Mouse (Mus musculus) spleen, embryonic (tissue): Measurements from ENCODE around the gene Sestd1.

Experiments used
- CTCF ChIA-PET: fragments of 350-600 bp; sonication (Branson Sonifier 250); formaldehyde crosslinking; loops from one replicate; lab custom pipeline; 2022; lab: Charles Lee

Gene Sestd1

DNA sequence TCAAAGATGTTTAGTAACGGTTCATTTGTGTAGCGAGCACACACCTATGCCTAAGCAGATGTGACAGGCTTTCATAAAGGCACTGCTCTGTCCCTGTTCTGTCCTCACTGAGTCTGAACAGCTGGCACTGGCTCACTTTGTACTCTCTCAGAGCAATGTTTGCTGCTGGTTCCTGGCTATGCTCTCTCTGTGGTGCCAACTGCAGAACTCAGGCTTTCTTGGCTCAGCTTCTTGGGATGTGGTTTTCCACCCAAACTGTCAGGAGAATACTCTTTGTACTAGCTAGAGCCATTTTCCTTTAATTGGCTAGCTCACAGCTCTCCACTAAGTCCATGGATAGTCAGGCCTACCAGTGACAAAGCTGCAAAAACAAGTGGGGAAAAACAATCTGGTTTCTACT is 59.4 kb downstream of the Sestd1 start:
- CTCF ChIA-PET: no interaction called here

DNA sequence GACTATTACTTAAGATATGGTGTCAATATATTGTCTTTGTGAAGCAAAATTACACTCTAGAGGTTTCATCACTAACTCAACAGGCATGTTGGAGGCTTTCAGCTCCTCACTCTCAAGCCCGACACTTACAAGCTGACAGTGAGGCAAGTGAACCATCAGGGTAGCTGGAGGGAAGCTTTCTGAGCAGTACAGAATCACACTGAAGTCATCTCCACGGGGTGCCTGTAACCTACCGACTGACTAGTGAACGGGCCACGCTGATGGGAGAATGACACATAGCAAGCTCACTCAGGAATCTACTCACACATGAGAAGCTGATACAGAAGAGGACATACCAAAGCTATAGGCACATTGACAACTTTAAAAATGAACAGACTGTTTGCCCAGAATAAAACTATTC is 67.5 kb downstream of the Sestd1 start:
- CTCF ChIA-PET: no interaction called here

DNA sequence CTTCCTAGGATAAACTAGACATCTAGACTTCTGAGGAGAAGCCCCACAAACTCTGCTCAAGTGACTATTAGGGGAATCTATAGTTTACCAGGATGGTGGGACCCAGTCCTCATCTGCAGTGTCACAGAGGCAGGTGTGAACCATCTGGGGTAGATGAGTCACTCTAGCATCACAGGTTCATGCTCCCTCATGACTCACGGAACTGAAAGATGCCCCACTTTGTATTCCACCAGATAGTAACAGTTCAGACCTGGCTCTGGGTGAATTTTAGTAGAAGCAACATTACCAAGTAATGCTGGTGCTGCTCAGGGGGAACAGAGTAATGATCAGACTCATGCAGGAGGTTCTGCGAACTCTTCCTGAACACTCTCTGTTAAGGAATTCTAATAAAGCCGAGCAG is 73.4 kb downstream of the Sestd1 start:
- CTCF ChIA-PET: no interaction called here

DNA sequence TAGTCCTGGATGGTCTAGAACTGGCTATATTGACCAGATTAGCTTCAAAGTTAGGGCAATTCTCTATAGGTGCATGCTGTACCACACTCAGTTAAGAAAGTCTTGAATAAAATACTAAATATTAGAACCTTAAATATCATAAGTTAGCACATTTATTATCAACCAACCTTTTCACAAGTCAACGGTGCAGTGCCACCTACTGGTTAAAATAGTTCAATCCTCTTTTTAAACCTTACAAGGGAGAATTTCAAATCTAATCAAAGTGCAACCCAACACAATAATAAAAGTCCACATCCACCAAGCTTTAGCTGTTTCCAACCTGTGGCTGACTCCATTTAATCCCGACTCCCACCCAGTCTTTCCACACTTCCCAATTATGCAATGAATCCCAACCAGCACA is 76.5 kb downstream of the Sestd1 start:
- CTCF ChIA-PET: no interaction called here

DNA sequence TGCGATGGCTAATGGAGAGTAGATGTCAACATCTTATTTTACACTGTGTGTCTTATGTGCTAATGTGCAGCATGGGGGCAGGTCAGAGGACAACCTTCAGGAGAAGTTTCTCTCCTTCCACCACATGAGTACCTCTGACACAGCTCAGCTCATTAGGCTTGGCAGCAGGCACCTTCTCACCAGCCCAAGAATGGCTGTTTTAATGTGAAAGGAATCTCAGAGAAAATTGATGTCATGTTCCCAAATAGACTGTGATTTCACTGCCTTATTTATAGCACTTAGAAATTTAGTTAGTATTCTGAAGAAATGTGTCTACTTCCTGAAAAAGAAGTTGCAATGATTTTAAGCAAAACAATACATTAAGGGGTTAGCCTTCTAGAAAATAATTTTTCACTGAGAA is 78.5 kb downstream of the Sestd1 start:
- CTCF ChIA-PET: no interaction called here

DNA sequence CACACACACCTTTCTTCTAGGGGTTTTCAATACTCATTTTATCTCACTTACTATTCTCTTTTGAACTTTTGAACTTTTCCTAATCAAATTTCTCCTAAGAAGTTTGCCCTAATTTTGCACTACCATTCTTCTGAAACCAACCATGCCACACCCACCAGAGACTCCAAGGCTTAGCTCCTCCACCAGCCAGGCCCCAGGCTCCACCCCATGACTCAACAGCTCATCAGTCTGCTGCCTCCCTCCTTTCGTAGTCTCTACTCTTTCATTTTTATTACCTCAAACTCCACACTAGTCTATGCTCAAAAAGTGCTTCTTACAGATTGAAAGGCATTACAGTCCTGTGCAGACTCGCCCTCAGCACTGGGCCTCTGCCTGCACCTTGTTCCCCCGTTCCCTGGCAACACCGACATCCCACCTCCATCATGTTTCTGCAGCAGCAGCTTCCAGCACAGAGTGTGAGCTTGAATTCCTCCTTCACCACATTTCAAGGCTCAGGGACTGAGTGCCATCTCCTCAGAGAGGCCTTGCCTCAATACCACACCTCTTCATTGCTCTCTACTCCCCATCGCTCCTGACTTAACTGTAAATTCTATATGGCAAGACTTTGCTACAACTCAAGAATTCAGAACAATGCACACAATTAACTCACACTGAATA is 79.3 kb downstream of the Sestd1 start:
- CTCF ChIA-PET: no interaction called here

DNA sequence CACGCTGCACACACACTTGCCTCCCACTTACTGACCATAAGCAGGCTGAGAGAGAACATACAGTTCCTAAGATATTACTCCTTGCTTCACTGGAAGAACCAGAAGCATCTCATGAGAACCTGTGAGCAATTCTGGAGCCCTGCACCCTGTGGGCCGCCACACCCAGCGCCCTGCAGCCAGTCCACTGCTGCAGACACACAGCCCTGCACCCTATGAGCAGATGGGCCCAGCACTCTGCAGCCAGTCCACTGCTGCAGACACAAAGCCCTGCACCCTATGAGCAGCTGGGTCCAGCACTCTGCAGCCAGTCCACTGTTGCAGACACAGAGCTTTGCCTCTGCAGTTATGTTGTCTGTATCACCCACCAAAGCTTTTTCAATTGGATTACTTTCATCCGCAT is 80.0 kb downstream of the Sestd1 start:
- CTCF ChIA-PET: no interaction called here

DNA sequence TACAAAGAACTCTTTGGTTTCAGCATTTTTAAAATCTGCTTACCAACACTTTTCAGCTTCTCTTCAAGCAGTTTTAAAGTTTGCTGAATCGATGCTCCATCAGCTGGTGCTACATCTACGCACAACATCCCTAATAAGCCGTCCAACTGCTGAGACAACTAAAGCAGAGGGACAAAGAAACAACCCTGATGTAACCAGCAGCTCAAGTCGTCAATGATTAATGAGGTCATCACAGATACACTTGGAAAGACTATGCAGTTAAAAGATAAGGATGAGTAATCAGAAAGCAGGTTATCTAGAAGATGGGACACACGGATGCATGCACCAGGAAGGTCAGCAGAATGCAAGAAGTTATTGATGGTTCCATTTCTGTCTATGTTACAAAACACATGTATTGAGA is 82.1 kb downstream of the Sestd1 start:
- CTCF ChIA-PET: no interaction called here

DNA sequence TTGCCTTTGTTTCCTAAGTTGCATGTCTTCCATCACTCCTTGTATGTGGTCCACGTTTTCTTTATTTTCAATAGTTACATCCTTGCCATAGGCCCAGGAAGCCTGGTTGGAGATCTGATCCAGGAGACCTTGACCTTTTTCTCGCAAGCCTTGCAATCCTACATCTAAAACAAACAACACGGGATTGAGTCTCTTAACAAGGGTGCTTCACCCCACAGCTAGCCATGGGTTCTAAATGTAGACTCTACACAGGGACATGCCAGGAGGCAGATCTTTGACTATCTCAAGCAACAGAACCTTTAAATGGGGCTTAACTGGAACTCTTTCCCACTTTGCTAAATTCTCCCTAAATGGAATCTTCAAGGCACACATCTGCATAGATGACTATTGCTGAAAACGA is 83.6 kb downstream of the Sestd1 start:
- CTCF ChIA-PET: no interaction called here

DNA sequence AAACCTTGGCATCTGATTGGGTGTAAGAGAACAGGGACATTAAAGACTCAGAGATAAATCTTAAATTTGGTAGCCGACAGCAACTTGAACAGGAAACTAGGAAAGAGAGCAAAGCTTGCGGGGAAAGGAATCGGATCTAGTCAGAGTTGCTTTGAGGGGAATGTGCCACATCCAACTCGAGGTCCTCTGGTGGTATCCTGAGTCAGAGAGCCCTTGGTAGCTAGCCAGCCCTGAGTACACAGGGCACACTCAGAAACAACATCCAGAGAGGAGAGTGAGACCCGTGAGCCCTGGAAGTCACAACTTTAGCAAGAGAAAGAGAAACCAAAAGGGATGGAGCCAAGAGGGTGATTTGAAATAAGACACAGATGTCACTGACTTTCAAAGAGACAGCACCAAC is 85.3 kb downstream of the Sestd1 start:
- CTCF ChIA-PET: no interaction called here

DNA sequence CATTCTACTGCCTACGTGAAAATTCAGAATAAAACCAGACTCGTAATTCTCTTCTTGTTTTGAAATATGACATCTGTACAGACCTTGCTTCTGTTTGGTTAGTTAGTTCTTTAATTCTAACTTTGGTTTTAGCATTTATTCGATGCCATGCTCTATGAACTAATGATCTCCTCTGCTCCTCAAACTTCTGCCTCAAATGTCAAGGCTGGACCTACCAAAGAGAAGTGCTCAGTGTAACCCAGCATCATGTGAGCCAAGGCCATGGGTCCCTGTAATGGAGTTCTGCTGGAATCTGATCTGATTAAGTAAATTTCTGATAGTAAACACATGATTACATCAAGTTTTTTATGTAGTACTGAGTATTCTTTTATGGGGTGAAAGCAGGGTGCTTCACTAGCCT is 88.6 kb downstream of the Sestd1 start:
- CTCF ChIA-PET: no interaction called here

DNA sequence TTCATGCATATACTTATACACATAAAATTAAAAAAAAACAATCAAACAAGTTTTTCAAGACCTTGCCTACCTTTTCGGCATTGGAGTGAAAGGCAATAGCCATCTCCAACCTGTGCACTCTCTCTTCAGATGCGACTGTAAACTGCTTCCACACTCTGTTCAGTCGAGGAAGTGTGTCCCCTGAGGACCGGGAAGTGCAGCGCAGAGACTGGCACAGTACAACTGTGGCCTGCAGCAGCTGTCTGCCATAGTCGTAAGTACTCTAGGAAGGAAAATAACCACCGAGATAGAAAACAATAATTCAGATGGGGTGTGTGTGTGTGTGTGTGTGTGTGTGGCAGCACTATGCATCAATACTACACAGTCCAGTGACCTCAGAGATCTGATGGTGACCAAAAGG is 89.5 kb downstream of the Sestd1 start:
- CTCF ChIA-PET: no interaction called here

DNA sequence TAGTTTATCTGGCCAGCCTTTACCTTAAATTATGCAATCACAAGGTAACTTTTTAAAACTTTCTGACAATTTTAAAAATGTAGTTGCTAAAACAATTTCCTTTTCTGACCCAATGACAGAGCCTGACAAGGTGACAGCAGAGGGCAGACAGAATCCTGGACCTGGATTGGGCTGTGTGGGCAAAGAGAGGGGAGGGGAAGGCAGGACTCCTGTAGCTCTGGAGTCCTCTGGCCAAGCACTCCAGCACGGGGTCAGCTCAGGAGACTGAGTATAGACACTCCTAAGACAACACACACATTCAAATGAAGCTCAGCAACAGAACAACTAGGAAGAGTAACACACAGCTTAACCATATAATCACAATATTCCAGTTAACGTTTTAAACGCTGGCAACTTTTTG is 90.1 kb downstream of the Sestd1 start:
- CTCF ChIA-PET: no interaction called here

DNA sequence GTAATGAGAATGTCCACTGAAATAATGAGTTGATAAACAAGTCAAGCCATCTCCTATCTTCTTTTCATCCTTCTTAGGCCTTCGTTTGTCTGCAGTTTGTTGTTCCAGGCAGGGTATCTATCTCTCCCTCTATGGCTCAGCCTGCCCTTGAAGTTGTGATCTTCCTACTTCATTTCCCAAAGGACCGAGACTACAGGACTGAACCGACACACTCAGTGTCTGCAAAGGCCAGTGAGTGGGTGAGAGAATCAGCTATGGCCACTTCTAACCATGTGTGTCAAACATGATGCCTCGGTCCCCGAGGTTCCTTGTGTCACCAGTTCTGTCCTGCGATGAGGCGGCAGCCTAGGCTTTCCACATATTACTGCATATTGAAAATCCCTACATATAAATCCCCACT is 90.7 kb downstream of the Sestd1 start:
- CTCF ChIA-PET: no interaction called here

DNA sequence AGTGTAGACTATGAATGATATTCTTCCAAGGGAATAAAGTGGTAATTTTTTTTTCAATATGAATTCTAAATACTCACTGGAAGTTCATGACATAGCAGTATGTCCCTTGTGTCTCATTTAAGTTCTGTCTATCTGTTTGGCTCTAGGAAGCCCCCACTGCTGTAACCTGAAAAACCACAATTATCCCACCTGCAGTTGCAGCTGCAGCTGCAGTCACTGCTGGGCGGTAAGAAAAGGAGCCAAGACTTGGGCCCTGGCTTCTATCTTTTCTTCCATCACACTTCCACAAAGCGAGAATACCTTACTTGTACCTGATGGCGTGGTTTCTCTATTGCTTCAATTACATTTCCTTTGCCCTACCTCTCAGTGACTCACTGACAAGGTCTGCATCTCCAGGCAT is 92.9 kb downstream of the Sestd1 start:
- CTCF ChIA-PET: no interaction called here

DNA sequence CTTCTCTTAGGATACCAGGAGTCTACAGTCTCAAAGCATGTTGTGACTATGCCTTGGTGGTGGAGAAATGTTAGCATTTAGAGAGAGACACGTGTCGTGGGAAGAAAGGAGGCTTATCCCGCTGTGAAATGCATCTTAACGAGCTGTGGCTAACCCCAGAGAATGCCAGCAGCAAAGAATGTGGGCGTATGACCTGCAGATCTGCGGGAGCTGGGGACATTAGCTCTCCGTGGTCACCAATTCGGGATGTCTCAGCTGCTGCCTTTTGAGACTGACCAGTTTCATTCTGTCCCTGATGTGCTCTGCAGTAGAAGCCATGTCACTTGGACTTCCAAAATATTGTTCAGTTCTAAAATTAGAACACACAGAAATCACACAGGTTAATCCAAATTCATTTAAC is 93.5 kb downstream of the Sestd1 start:
- CTCF ChIA-PET: no interaction called here

DNA sequence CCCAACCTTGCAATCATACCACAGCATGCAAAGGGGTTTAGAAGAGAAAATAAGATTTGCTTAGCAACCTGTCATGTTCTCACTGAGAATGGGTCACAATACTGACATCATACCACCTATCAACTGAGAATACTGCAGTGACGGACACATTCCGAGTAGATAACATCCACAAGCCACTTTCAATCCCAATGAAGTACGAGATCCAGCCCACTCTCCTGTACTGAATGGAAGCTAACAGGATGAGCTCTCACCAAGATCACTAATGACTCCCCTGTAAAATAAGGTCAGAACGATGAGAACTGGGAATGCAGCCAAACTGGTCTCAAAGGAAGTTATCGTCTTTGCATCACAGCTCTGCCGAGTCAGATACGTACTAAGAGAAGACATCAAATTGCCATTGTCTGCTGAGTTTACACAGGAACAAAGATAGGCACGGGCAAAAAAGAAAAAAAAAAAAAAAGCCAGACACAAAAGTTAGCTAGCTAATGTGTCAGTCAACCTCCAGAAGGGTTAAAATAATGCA is 96.3 kb downstream of the Sestd1 start:
- CTCF ChIA-PET: no interaction called here

DNA sequence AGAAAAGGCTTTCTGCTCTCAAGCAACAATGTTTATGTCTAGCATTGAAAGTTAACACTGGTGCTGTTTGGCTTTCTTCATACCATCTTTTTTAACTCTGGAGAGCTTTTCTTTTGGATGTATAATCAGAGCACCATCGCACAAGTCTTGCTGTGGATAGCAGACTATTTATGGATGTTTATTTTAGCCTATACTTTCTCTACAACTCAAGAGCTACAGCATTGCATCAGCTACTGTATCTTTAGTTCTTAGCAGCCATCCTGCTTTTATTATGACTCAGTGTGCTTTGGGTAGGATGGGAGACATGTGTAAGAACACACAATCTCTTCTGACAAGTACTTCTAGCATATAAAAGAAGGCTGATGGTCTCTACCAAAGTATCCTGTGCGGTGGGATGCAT is 96.7 kb downstream of the Sestd1 start:
- CTCF ChIA-PET: no interaction called here

DNA sequence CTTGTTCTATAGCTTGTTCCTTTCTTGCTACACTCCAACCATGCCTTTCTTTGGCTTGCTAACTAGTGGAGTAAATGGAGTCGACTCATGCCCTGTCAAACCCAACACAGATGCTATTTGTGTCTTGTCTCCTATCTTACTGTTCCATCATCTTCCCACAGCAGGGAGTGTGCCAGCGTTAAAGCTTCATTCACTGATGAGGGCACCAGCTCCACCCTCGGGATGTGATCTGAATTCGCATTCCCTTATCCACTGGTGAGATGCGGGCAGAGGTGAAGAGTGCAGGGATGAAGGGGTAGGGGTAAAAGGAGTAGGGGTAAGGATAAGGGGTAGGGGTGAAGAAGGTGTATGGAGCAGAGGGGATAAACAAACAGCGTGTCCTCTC is 97.4 kb downstream of the Sestd1 start:
- CTCF ChIA-PET: no interaction called here

DNA sequence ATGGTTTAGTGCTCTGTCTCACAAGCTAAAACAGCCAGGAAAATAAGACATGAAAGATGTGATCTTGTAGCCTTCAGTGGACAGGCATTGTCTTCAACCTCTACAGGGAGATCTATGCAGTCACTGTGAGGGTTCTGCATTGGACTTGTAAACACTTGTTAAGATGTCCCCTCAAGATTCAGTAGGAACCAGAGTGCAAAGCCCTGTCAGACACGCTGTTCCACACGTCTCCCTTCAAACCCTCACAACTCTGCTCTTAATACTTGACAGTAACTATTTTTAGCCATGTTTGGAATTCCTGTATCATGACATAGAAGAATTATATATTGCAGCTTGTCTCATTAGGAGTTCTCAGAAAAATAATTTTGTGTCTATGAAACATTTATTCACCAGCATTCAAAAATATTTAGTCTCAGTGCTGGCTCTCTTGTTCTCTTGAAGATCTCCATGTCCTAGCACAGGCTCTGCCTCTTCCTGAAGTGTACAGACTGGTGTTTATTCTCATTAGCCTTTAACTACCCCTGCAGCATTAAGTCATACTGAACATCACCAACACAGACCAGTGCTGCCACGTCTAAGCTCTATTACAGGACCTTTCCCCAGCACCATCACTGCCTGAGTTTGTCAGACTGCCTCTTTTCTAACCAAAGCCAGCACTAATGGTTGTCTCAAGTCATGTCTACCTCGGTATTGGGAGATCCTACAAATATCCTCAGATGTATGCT is 98.0 kb downstream of the Sestd1 start:
- CTCF ChIA-PET: no interaction called here

DNA sequence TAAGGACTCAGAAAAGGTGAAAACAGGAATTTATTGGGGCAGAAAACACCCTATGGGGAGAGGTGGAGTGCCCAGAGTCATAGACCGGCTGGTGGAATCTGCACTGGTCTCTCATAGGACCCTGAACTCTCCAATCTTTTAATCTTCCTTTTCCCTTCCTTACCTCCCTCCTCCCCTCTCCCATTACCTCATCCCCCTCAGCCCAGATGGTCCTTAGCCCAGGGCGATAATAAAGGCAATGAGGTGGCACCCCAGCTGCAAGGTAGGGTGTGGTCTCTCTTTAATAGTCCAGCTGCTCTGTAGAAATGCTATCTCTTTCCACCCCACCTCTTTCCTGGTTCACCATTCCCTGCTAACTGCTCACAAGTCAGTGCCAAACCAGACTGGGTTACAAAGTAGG is 102.9 kb downstream of the Sestd1 start:
- CTCF ChIA-PET: no interaction called here

DNA sequence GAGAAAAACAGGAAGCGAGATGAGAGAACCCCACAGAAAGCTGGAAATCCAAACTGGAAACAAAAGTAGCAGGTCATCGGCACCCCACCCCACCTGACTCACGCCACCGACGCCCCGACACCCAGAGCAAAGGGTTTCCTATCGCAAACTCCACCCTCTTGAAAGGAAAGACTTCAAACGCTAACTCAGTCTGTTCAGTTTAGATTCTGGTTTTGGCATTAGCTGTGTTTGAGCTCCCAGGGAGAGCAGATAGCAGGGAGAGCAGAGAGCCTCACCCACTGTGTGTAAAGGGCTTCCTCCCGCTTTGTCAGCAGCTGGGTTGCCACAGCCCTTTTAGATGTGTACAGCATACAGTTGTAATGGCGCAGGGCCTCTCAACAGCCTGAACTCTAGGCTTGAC is 104.0 kb downstream of the Sestd1 start:
- CTCF ChIA-PET: no interaction called here

DNA sequence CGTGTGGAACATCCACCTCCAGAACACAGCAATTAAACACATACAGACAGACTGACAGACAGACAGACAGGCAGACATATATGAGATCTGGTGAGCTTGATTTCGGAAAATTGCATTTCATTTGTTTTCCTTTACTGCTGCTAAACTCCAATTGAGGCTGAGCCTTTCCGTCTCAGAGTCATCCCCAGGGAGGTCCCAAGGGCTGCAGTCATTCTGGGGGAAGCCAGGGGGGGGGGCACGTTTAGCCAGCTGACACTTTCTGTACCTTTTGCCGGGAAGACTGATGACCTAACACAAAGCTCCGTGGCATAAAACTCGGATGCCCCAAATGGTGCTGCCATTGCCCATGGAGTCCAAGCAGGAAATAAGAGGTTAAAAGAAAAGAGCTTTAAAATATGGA is 105.0 kb downstream of the Sestd1 start:
- CTCF ChIA-PET: interaction anchor here (0.8 kb wide), 1 partner anchor 1059 kb away, joined by 5 read pairs; no protein-coding TSS in a partner anchor

DNA sequence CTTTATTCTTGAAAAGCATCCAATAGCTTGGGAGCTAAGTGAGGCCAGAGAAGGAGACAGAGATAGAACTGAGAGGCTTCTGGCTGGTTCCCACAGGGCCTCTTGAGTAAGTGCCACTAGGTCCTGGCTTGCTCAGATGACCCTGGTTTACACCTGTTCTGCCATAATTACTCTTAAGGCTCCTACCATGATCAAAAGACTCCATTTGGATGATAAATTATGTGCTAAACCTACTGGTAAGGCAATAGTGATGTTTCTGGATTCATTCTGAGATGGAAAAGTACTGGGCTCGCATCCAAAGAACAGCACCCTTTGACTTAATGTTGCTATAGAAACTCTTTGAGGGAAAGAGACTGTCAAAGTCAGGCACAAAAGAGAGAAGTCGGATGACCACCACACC is 106.1 kb downstream of the Sestd1 start:
- CTCF ChIA-PET: no interaction called here
